Mouse (Mus musculus): Measurements from ENCODE around the gene Ttc22. TPM values are rescaled to one million over a fixed set of nuclear protein-coding genes. Genes with fewer than 3 reads are reported as not detected.

Ttc22 gene
- polyA plus RNA-seq, 1 experiment: not detected

DNA sequence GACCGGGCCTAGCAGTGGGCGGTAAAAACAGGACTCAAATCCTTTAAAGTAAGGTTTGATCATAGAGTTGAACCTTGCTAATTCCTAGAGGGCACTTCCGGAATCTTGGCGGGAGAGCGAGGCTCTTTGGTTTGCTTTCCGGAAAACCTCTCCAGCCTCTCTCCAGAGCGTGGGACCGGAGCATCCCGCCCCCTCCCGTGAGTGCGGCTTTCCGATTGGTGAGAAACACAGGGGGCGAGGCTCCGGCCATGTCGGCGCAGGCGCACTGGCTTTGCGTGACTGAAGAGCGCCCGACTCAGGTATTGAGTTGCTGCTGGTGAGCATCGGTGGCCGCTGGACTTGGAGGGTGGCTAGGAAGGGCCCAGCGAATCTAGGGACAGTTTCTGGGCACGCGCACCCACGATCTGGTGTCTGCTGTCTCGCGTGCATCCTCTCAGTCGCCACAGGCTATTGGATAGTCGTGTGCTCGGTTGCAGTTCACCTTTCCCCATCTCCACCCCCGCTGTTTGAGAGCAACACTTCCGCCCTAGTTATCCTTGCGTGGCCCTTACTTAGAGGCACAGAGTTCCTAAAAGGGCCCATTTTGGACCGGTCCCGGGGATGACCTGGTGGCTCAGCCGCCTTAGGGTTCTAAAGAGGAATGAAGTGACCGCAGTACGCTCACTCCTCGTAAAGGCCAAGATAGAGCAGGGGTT lies 28.7 kb downstream of the Ttc22 start, which contains the start of gene Pars2:
Pars2 (plus strand) TSS at position 237 of the 695 bp plus-strand sequence.
- H3K9me3 ChIP-seq: no peaks in the 10 kb centered on the region
- H3K4me3 ChIP-seq (replicated peaks): peak within 1 kb of the TSS; percentile 99
- TF ChIP-seq GATA1 (IDR thresholded peaks at IDR 0.05; ENCODE audit: borderline replicate concordance, low read length) (no peak), FLI1 (IDR thresholded peaks at IDR 0.05; ENCODE audit: low read length) (peak; percentile 57; the same call in 1 of the 2 replicates)
- H3K27me3 ChIP-seq (replicated peaks): peaks cover 8% of the 10 kb centered on the region
- H3K4me1 ChIP-seq: peaks cover 21% of the 10 kb centered on the region
- H3K36me3 ChIP-seq (replicated peaks; ENCODE audit: low read length): peaks cover 32% of the 10 kb centered on the region

- no peak for TF ChIP-seq GATA1 (IDR thresholded peaks at IDR 0.05; ENCODE audit: borderline replicate concordance, low read length)
- TF ChIP-seq FLI1 (IDR thresholded peaks at IDR 0.05; ENCODE audit: low read length): no peak
- no peak overlapping the region for H3K4me3 ChIP-seq (replicated peaks)
- peaks cover 5% of the 10 kb centered on the region for H3K27me3 ChIP-seq (replicated peaks)
- peaks cover 48% of the 10 kb centered on the region for H3K36me3 ChIP-seq (replicated peaks; ENCODE audit: low read length)
- H3K4me1 ChIP-seq: peaks cover 18% of the 10 kb centered on the region
- H3K9me3 ChIP-seq: no peaks in the 10 kb centered on the region
These were observed 30.3 kb downstream of the Ttc22 start for GRCm38 (mm10) chr4:106652546-106652945.

DNA sequence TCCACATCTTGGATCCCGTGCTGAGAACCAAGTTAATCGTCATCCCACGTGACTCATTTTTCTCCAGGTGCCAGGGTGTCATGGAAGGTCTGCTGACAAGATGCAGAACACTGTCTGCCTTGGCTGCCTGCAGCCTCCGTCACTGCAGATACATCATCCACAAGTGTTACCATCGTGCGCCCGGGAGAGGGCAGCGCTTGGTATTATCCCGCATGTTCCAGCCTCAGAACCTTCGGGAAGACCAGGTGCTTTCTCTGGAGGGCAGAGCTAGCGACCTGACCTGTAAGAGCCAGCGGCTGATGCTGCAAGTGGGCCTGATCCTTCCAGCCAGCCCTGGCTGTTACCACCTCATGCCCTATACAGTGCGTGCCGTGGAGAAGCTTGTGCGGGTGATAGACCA lies 30.8 kb downstream of the Ttc22 start:
- Histone ChIP-seq H3K9me3 (no peaks in the 10 kb centered on the region), H3K4me1 (peaks cover 18% of the 10 kb centered on the region), H3K36me3 (replicated peaks; ENCODE audit: low read length) (peaks cover 53% of the 10 kb centered on the region), H3K27me3 (replicated peaks) (no peaks in the 10 kb centered on the region), H3K4me3 (replicated peaks) (no peak overlapping the region)
- no peak for TF ChIP-seq GATA1 (IDR thresholded peaks at IDR 0.05; ENCODE audit: borderline replicate concordance, low read length)

DNA sequence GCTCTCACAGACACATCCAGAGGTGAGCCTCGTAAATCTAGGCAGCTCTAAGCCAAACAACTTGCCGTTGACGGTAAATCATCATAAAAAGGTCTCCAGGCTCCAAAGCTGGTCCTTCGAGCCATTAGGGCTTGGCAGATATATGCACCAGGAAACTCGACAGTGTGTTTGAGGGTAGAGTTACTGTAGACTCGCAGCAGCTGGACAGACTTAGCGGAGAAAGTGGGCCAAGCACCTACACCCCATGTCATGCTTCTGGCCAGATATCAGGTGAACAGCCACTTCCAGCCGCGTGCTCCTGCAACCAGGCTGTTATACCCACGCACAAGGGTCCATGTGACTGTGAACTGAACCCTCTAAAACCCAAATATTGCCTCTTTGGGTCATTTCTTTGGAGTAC lies 33.4 kb downstream of the Ttc22 start:
- TF ChIP-seq FLI1 (IDR thresholded peaks at IDR 0.05; ENCODE audit: low read length) (no peak), GATA1 (IDR thresholded peaks at IDR 0.05; ENCODE audit: borderline replicate concordance, low read length) (no peak)
- no peak overlapping the region for H3K4me3 ChIP-seq (replicated peaks)
- H3K36me3 ChIP-seq (replicated peaks; ENCODE audit: low read length): peaks cover 78% of the 10 kb centered on the region
- H3K9me3 ChIP-seq: no peaks in the 10 kb centered on the region
- H3K27me3 ChIP-seq (replicated peaks): no peaks in the 10 kb centered on the region
- H3K4me1 ChIP-seq: peaks cover 18% of the 10 kb centered on the region

- no peaks in the 10 kb centered on the region for H3K4me1 ChIP-seq
- TF ChIP-seq FLI1 (IDR thresholded peaks at IDR 0.05; ENCODE audit: low read length) (no peak), GATA1 (IDR thresholded peaks at IDR 0.05; ENCODE audit: borderline replicate concordance, low read length) (no peak)
- H3K36me3 ChIP-seq (replicated peaks; ENCODE audit: low read length): peaks cover 100% of the 10 kb centered on the region
- H3K27me3 ChIP-seq (replicated peaks): no peaks in the 10 kb centered on the region
- no peak overlapping the region for H3K4me3 ChIP-seq (replicated peaks)
- H3K9me3 ChIP-seq: no peaks in the 10 kb centered on the region
These were observed 41.8 kb downstream of the Ttc22 start for GRCm38 (mm10) chr4:106663956-106664470.

- Histone ChIP-seq H3K4me3 (replicated peaks) (no peak overlapping the region), H3K36me3 (replicated peaks; ENCODE audit: low read length) (peaks cover 100% of the 10 kb centered on the region), H3K27me3 (replicated peaks) (no peaks in the 10 kb centered on the region), H3K9me3 (no peaks in the 10 kb centered on the region), H3K4me1 (no peaks in the 10 kb centered on the region)
- TF ChIP-seq GATA1 (IDR thresholded peaks at IDR 0.05; ENCODE audit: borderline replicate concordance, low read length): no peak
- TF ChIP-seq FLI1 (IDR thresholded peaks at IDR 0.05; ENCODE audit: low read length): no peak
These were observed 42.5 kb downstream of the Ttc22 start for GRCm38 (mm10) chr4:106664697-106665096.

- Histone ChIP-seq H3K4me1 (no peaks in the 10 kb centered on the region), H3K9me3 (no peaks in the 10 kb centered on the region), H3K4me3 (replicated peaks) (no peak overlapping the region), H3K36me3 (replicated peaks; ENCODE audit: low read length) (peaks cover 100% of the 10 kb centered on the region), H3K27me3 (replicated peaks) (no peaks in the 10 kb centered on the region)
- TF ChIP-seq GATA1 (IDR thresholded peaks at IDR 0.05; ENCODE audit: borderline replicate concordance, low read length): no peak
- no peak for TF ChIP-seq FLI1 (IDR thresholded peaks at IDR 0.05; ENCODE audit: low read length)
These were observed 43.0 kb downstream of the Ttc22 start for GRCm38 (mm10) chr4:106665269-106665668.

DNA sequence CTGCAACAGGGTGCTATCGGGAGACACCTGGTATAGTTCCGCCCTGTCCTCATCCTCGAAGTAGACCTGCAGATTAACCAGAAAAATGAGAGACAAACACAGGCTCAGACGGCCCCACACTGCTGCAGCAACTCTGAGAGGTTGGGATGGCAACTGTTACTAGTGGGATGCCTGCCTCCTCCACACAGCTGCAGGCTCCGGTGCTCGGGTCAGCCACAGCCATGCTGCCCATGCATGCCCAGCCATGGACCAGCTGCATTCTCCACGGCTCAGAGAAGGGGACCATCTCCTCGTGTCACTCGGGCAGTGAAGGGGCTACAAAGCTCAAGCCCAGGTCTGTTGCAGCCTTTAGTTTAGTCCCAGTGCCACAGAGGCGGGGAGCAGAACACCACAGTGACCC lies 43.4 kb downstream of the Ttc22 start:
- Histone ChIP-seq H3K27me3 (replicated peaks) (no peaks in the 10 kb centered on the region), H3K4me3 (replicated peaks) (no peak overlapping the region), H3K4me1 (no peaks in the 10 kb centered on the region), H3K36me3 (replicated peaks; ENCODE audit: low read length) (peaks cover 100% of the 10 kb centered on the region), H3K9me3 (no peaks in the 10 kb centered on the region)
- TF ChIP-seq GATA1 (IDR thresholded peaks at IDR 0.05; ENCODE audit: borderline replicate concordance, low read length) (no peak), FLI1 (IDR thresholded peaks at IDR 0.05; ENCODE audit: low read length) (no peak)

DNA sequence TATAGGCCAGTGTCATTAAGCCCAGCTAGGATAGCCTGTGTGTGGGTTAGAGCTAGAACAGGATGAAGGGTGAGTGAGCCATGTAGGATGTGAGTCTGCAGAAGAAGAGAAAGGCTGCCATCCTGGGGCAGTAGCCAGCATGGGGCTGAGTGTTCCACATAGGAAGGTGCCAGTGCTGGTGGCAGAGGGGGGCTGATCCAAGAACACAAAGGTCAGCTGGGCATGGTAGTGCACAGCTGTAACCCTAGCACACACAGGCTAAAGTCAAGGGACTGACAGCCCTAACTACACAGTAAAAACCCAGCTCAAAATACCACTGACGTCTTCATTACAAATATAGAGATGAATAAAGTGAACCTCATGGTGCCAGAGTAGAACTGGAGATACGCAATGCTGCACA lies 44.3 kb downstream of the Ttc22 start:
- H3K4me3 ChIP-seq (replicated peaks): no peak overlapping the region
- H3K4me1 ChIP-seq: no peaks in the 10 kb centered on the region
- H3K9me3 ChIP-seq: no peaks in the 10 kb centered on the region
- H3K27me3 ChIP-seq (replicated peaks): no peaks in the 10 kb centered on the region
- peaks cover 100% of the 10 kb centered on the region for H3K36me3 ChIP-seq (replicated peaks; ENCODE audit: low read length)
- no peak for TF ChIP-seq FLI1 (IDR thresholded peaks at IDR 0.05; ENCODE audit: low read length)
- no peak for TF ChIP-seq GATA1 (IDR thresholded peaks at IDR 0.05; ENCODE audit: borderline replicate concordance, low read length)

GRCm38 (mm10) chr4:106676749-106677148 lies 54.5 kb downstream of the Ttc22 start:
- Histone ChIP-seq H3K27me3 (replicated peaks) (no peaks in the 10 kb centered on the region), H3K36me3 (replicated peaks; ENCODE audit: low read length) (peaks cover 54% of the 10 kb centered on the region), H3K4me3 (replicated peaks) (no peak overlapping the region), H3K4me1 (peaks cover 43% of the 10 kb centered on the region), H3K9me3 (no peaks in the 10 kb centered on the region)
- TF ChIP-seq FLI1 (IDR thresholded peaks at IDR 0.05; ENCODE audit: low read length) (no peak), GATA1 (IDR thresholded peaks at IDR 0.05; ENCODE audit: borderline replicate concordance, low read length) (no peak)

Measured in megakaryocyte, embryonic 14.5 days (primary cell).